Mouse (Mus musculus) left cerebral cortex, adult 11 months (tissue): ENCODE measurements around the gene Cyp2c70.
"Not testable (repeated sequence)": the region's sequence is repeated elsewhere in the genome, so short reads cannot be mapped to it uniquely, and the experiment has no call there.

Source experiments
- DNase-seq: peaks from one replicate; pipeline ENCODE4 v3.0.0; 2022; ENCODE audit warnings: low spot score

Gene Cyp2c70

GRCm38 (mm10) chr19:40187160-40187559 is at the start of gene Cyp2c70:
Cyp2c70 (minus strand) TSS chr19:40187333.
- no peak for DNase-seq

GRCm38 (mm10) chr19:40232560-40232959 is 45.4 kb upstream of the Cyp2c70 start:
- no peak for DNase-seq

- no peak for DNase-seq
Observed at GRCm38 (mm10) chr19:40231825-40232541, 44.9 kb upstream of the Cyp2c70 start.

- DNase-seq = no peak
Observed at GRCm38 (mm10) chr19:40231074-40231738, 44.1 kb upstream of the Cyp2c70 start.

GRCm38 (mm10) chr19:40226516-40227151 is 39.5 kb upstream of the Cyp2c70 start:
- DNase-seq = no peak

- DNase-seq = no peak
Observed at GRCm38 (mm10) chr19:40225761-40226110, 38.6 kb upstream of the Cyp2c70 start.

GRCm38 (mm10) chr19:40225102-40225760 is 38.1 kb upstream of the Cyp2c70 start:
- peak; percentile 30 for DNase-seq

GRCm38 (mm10) chr19:40222307-40222706 is 35.2 kb upstream of the Cyp2c70 start:
- DNase-seq = not testable (repeated sequence)

- no peak for DNase-seq
Observed at GRCm38 (mm10) chr19:40220878-40221277, 33.7 kb upstream of the Cyp2c70 start.

GRCm38 (mm10) chr19:40202947-40203346 is 15.8 kb upstream of the Cyp2c70 start:
- DNase-seq = not testable (repeated sequence)

- DNase-seq = peak; percentile 6
Observed at GRCm38 (mm10) chr19:40190596-40190995, 3.5 kb upstream of the Cyp2c70 start.

GRCm38 (mm10) chr19:40183600-40183999 is 3.5 kb downstream of the Cyp2c70 start:
- DNase-seq = no peak

- DNase-seq = no peak
Observed at GRCm38 (mm10) chr19:40178311-40178710, 8.8 kb downstream of the Cyp2c70 start.

- DNase-seq = not testable (repeated sequence)
Observed at GRCm38 (mm10) chr19:40168391-40168790, 18.7 kb downstream of the Cyp2c70 start.

- not testable (repeated sequence) for DNase-seq
Observed at GRCm38 (mm10) chr19:40126996-40127395, 60.1 kb downstream of the Cyp2c70 start.

- not testable (repeated sequence) for DNase-seq
Observed at GRCm38 (mm10) chr19:40125165-40125564, 62.0 kb downstream of the Cyp2c70 start.

- not testable (repeated sequence) for DNase-seq
Observed at GRCm38 (mm10) chr19:40119624-40120023, 67.5 kb downstream of the Cyp2c70 start.
